Mouse (Mus musculus): ENCODE measurements around the gene H2-K1. TPM values are rescaled to one million over a fixed set of nuclear protein-coding genes. Genes with fewer than 3 reads are reported as not detected.
A peak's percentile ranks its signal among the peaks of the same experiment; 100 is the strongest.

Gene H2-K1
- polyA plus RNA-seq, 1 experiment from 2014 or later, result 8.4 TPM

- peak; percentile 28 for DNase-seq (ENCODE audit: low spot score)
- Histone ChIP-seq H3K36me3 (replicated peaks) (no peaks in the 10 kb centered on the region), H3K4me3 (peak overlapping the region; percentile 60), H3K4me1 (peaks cover 38% of the 10 kb centered on the region), H3K9me3 (no peaks in the 10 kb centered on the region), H3K27ac (replicated peaks) (peak overlapping the region; percentile 51), H3K27me3 (replicated peaks; ENCODE audit: low read depth, poor library complexity, severe bottlenecking) (peaks cover 58% of the 10 kb centered on the region)
- 2% methylated on average over 57 of the region's 57 CpGs for WGBS
These were observed 22.1 kb downstream of the H2-K1 start for GRCm38 (mm10) chr17:33977861-33978557.

- 61% methylated on average over 3 of the region's 3 CpGs for WGBS
- Histone ChIP-seq H3K9me3 (0 out of 2 replicates have a peak, but pooled peaks cover 3% of the 10 kb centered on the region), H3K27me3 (replicated peaks; ENCODE audit: low read depth, poor library complexity, severe bottlenecking) (peaks cover 34% of the 10 kb centered on the region), H3K27ac (replicated peaks) (no peak overlapping the region), H3K36me3 (replicated peaks) (no peaks in the 10 kb centered on the region), H3K4me3 (no peak overlapping the region), H3K4me1 (peaks cover 10% of the 10 kb centered on the region)
- no peak for DNase-seq (ENCODE audit: low spot score)
These were observed 26.6 kb downstream of the H2-K1 start for GRCm38 (mm10) chr17:33973572-33973971.

- Histone ChIP-seq H3K36me3 (replicated peaks) (no peaks in the 10 kb centered on the region), H3K9me3 (0 out of 2 replicates have a peak, but pooled peaks cover 3% of the 10 kb centered on the region), H3K4me1 (peaks cover 1% of the 10 kb centered on the region), H3K27me3 (replicated peaks; ENCODE audit: low read depth, poor library complexity, severe bottlenecking) (peaks cover 25% of the 10 kb centered on the region), H3K4me3 (no peak overlapping the region), H3K27ac (replicated peaks) (no peak overlapping the region)
- WGBS, result 6% methylated on average over 1 of the region's 1 CpGs
- DNase-seq (ENCODE audit: low spot score), result peak; percentile 69
These were observed 27.5 kb downstream of the H2-K1 start for GRCm38 (mm10) chr17:33972691-33973090.

- WGBS, result 76% methylated on average over 4 of the region's 4 CpGs
- H3K4me1 ChIP-seq, result no peaks in the 10 kb centered on the region
- H3K4me3 ChIP-seq, result no peak overlapping the region
- H3K9me3 ChIP-seq, result 0 out of 2 replicates have a peak, but pooled peaks cover 3% of the 10 kb centered on the region
- no peaks in the 10 kb centered on the region for H3K27me3 ChIP-seq (replicated peaks; ENCODE audit: low read depth, poor library complexity, severe bottlenecking)
- no peak overlapping the region for H3K27ac ChIP-seq (replicated peaks)
- peaks cover 22% of the 10 kb centered on the region for H3K36me3 ChIP-seq (replicated peaks)
- DNase-seq (ENCODE audit: low spot score), result no peak
These were observed 30.8 kb downstream of the H2-K1 start for GRCm38 (mm10) chr17:33969394-33969793.

- Histone ChIP-seq H3K4me3 (no peak overlapping the region), H3K36me3 (replicated peaks) (peaks cover 25% of the 10 kb centered on the region)
- 36% methylated on average over 5 of the region's 5 CpGs for WGBS
These were observed 31.2 kb downstream of the H2-K1 start for GRCm38 (mm10) chr17:33968927-33969326.

GRCm38 (mm10) chr17:33968489-33968888 is 31.7 kb downstream of the H2-K1 start:
- WGBS, result 4% methylated on average over 9 of the region's 9 CpGs
- H3K4me3 ChIP-seq, result no peak overlapping the region
- peaks cover 30% of the 10 kb centered on the region for H3K36me3 ChIP-seq (replicated peaks)
- no peaks in the 10 kb centered on the region for H3K4me1 ChIP-seq
- peak; percentile 87 for DNase-seq (ENCODE audit: low spot score)
- H3K9me3 ChIP-seq, result 0 out of 2 replicates have a peak, but pooled peaks cover 3% of the 10 kb centered on the region
- no peak overlapping the region for H3K27ac ChIP-seq (replicated peaks)
- no peaks in the 10 kb centered on the region for H3K27me3 ChIP-seq (replicated peaks; ENCODE audit: low read depth, poor library complexity, severe bottlenecking)

More at GRCm38 (mm10) chr17:33968927-33969326, 31.2 kb downstream of the H2-K1 start:
- Histone ChIP-seq H3K27ac (replicated peaks) (no peak overlapping the region), H3K27me3 (replicated peaks; ENCODE audit: low read depth, poor library complexity, severe bottlenecking) (no peaks in the 10 kb centered on the region), H3K9me3 (0 out of 2 replicates have a peak, but pooled peaks cover 3% of the 10 kb centered on the region), H3K4me1 (no peaks in the 10 kb centered on the region)
- no peak for DNase-seq (ENCODE audit: low spot score)

- WGBS, result 87% methylated on average over 16 of the region's 16 CpGs
- H3K4me1 ChIP-seq, result no peaks in the 10 kb centered on the region
- H3K9me3 ChIP-seq, result 0 out of 2 replicates have a peak, but pooled peaks cover 3% of the 10 kb centered on the region
- no peak for DNase-seq (ENCODE audit: low spot score)
- peaks cover 54% of the 10 kb centered on the region for H3K36me3 ChIP-seq (replicated peaks)
- H3K27me3 ChIP-seq (replicated peaks; ENCODE audit: low read depth, poor library complexity, severe bottlenecking), result no peaks in the 10 kb centered on the region
- no peak overlapping the region for H3K27ac ChIP-seq (replicated peaks)
- no peak overlapping the region for H3K4me3 ChIP-seq
These were observed 34.1 kb downstream of the H2-K1 start for GRCm38 (mm10) chr17:33965846-33966550.

- no peaks in the 10 kb centered on the region for H3K27me3 ChIP-seq (replicated peaks; ENCODE audit: low read depth, poor library complexity, severe bottlenecking)
- H3K27ac ChIP-seq (replicated peaks), result no peak overlapping the region
- WGBS, result 91% methylated on average over 17 of the region's 17 CpGs
- H3K4me3 ChIP-seq, result no peak overlapping the region
- H3K36me3 ChIP-seq (replicated peaks), result peaks cover 62% of the 10 kb centered on the region
- DNase-seq (ENCODE audit: low spot score), result no peak
- 0 out of 2 replicates have a peak, but pooled peaks cover 2% of the 10 kb centered on the region for H3K9me3 ChIP-seq
- no peaks in the 10 kb centered on the region for H3K4me1 ChIP-seq
These were observed 34.9 kb downstream of the H2-K1 start for GRCm38 (mm10) chr17:33965082-33965845.

- no peaks in the 10 kb centered on the region for H3K4me1 ChIP-seq
- no peaks in the 10 kb centered on the region for H3K27me3 ChIP-seq (replicated peaks; ENCODE audit: low read depth, poor library complexity, severe bottlenecking)
- H3K36me3 ChIP-seq (replicated peaks), result peaks cover 86% of the 10 kb centered on the region
- H3K4me3 ChIP-seq, result 0 out of 2 replicates have a peak overlapping the region, but pooled peaks have one; percentile 18
- no peak for DNase-seq (ENCODE audit: low spot score)
- no peaks in the 10 kb centered on the region for H3K9me3 ChIP-seq
- 92% methylated on average over 7 of the region's 7 CpGs for WGBS
- H3K27ac ChIP-seq (replicated peaks), result no peak overlapping the region
These were observed 37.3 kb downstream of the H2-K1 start for GRCm38 (mm10) chr17:33962876-33963275.

GRCm38 (mm10) chr17:33959948-33960347 is 40.2 kb downstream of the H2-K1 start:
- H3K4me1 ChIP-seq, result peaks cover 7% of the 10 kb centered on the region
- WGBS, result 92% methylated on average over 15 of the region's 15 CpGs
- H3K27me3 ChIP-seq (replicated peaks; ENCODE audit: low read depth, poor library complexity, severe bottlenecking), result no peaks in the 10 kb centered on the region
- DNase-seq (ENCODE audit: low spot score), result no peak
- no peak overlapping the region for H3K27ac ChIP-seq (replicated peaks)
- peaks cover 68% of the 10 kb centered on the region for H3K36me3 ChIP-seq (replicated peaks)
- H3K4me3 ChIP-seq, result peak overlapping the region; percentile 8; the same call in 1 of the 2 replicates
- H3K9me3 ChIP-seq, result no peaks in the 10 kb centered on the region

GRCm38 (mm10) chr17:33959135-33959534 is 41.0 kb downstream of the H2-K1 start:
- no peak overlapping the region for H3K4me3 ChIP-seq
- H3K36me3 ChIP-seq (replicated peaks), result peaks cover 71% of the 10 kb centered on the region
- H3K27ac ChIP-seq (replicated peaks), result no peak overlapping the region

GRCm38 (mm10) chr17:33958451-33958850 is 41.7 kb downstream of the H2-K1 start:
- no peak for DNase-seq (ENCODE audit: low spot score)
- H3K27ac ChIP-seq (replicated peaks), result no peak overlapping the region
- H3K9me3 ChIP-seq, result no peaks in the 10 kb centered on the region

More at GRCm38 (mm10) chr17:33959135-33959534, 41.0 kb downstream of the H2-K1 start:
- H3K27me3 ChIP-seq (replicated peaks; ENCODE audit: low read depth, poor library complexity, severe bottlenecking), result no peaks in the 10 kb centered on the region
- DNase-seq (ENCODE audit: low spot score), result no peak
- H3K4me1 ChIP-seq, result peaks cover 13% of the 10 kb centered on the region
- H3K9me3 ChIP-seq, result no peaks in the 10 kb centered on the region
- 96% methylated on average over 13 of the region's 13 CpGs for WGBS

More at GRCm38 (mm10) chr17:33958451-33958850, 41.7 kb downstream of the H2-K1 start:
- H3K4me1 ChIP-seq, result peaks cover 20% of the 10 kb centered on the region
- H3K36me3 ChIP-seq (replicated peaks), result peaks cover 71% of the 10 kb centered on the region
- WGBS, result 92% methylated on average over 11 of the region's 11 CpGs
- H3K27me3 ChIP-seq (replicated peaks; ENCODE audit: low read depth, poor library complexity, severe bottlenecking), result no peaks in the 10 kb centered on the region
- H3K4me3 ChIP-seq, result no peak overlapping the region

Measured in embryonic facial prominence, embryonic 10.5 days (tissue).